Mouse (Mus musculus) embryo, embryonic 10.5 days (tissue): ENCODE data around the gene Synpo2l.
"Not testable (repeated sequence)": the region's sequence is repeated elsewhere in the genome, so short reads cannot be mapped to it uniquely, and the experiment has no call there.

Experiments
- DNase-seq: peaks from one replicate; pipeline ENCODE4 v3.0.0-alpha.2; 2015; ENCODE audit warnings: low spot score

Synpo2l gene

DNA sequence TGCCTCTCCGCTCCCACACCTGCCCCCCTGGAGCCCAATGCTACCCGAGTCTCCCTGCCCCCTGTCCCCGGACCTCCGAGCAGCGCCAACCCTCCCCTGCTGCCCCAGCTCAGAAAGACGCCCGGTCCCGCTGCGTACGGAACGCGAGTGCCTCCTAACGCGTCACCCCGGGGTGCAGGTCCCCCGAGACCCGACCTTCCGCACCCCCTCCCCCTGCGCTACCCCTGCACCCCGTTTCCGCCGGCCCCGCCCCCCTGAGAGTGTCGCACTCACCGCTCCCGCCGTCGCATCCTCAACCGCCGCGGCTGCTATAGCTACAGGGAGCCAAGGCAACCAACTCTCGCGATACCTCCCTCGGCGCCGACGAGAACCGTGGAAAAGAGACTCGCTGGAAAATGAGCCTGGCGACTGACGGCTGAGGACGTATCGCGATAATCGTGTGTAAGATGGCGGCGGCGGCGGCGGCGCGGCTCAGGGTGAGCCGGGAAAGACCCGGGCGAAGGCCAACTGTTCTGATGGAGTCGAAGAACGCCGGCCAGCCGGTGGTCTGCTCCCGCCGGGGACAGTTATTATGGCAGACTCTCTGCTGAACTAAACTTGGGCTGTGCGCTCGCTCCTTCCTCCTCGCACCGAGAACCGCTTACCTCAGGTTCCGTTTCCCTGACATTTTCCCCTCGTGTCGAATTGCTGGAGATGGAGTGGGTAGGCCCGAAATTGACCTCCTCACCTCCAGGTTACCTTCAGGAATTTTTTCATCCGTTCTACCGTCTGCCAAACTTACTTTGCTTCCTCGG, 27.3 kb downstream of the Synpo2l start, which contains the start of gene Usp54:
Gene Usp54, minus strand, starts transcription at position 420 of the 794 bp plus-strand sequence.
- DNase-seq: peak; percentile 99

DNA sequence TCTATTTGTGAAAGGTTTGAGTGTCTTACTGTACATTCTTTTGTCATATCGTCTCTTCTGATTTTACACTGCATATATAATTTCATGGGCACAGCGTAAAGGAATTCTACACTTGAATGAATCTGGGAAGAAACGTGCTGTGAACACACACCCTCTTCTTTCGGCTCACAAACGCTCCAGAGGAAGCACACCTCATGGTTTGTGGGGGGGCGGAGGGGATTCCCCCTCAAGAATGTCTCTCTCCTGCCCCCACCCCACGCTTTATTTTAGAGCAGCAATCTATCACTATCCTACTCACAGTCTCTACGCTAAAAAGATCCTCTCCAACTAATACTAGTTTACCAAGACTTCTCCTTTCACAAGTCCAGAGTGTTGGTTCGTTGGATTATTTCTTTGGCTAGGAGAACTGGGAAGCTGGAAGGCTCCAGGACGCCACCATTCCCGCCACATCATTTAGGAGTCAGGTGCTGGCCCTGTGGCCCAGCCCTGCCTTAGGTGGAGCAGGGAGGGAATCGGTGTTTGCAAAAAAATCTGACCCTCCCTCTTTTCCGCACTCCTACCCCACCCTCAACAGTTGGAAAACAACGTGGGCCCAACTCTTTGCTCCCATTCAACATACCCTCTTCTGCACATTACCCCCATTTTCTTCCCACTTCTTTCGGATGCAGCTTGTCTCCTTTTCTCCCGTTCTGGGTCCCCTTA, 28.1 kb downstream of the Synpo2l start:
- peak; percentile 57 for DNase-seq

DNA sequence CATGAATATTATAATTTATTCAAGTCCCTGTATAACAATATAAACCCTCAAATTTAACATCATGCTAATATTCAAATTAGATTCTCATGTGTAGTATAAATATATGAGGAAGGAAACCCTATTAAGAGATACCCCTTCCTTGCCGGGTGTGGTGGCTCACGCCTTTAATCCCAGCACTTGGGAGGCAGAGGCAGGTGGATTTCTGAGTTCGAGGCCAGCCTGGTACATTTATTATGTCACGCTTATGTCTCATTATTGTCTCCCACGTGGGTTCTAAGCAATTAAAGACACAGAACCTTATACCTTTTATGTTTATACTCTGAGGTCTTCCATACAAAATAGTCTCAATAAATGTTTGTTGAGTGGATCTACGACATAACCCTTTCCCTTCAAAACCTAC, 29.5 kb downstream of the Synpo2l start:
- DNase-seq: no peak

DNA sequence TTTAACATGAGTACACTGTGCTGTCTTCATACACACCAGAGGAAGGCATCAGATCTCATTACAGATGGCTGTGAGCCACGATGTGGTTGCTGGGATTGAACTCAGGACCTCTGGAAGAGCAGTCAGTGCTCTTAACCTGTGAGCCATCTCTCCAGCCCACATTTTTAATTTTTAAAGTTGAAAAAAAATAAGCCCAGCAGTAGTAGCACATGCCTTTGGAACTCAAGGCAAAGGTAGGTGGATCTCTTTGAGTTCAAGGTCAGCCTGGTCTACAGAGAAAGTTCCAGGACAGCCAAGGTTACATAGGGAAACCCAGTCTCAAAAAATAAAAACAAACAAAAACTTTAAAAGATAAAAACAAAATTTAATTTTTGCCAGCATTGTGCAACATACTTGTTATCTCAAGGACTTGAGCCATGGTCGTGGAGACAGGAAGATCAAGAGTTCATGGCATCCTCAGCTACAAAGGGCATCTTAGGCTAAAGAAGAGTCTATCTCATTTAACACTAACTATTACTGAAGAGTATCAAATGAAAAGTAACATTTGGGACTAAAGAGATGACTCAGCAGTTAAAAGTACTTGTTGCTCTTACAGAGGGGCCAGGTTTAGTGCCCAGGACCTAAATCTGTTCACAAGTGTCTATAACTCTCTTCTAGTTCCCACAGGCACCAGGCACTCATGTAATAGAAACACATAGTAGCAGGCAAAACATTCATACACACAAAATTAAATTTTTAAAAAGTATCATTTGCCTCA, 30.2 kb downstream of the Synpo2l start:
- no peak for DNase-seq

DNA sequence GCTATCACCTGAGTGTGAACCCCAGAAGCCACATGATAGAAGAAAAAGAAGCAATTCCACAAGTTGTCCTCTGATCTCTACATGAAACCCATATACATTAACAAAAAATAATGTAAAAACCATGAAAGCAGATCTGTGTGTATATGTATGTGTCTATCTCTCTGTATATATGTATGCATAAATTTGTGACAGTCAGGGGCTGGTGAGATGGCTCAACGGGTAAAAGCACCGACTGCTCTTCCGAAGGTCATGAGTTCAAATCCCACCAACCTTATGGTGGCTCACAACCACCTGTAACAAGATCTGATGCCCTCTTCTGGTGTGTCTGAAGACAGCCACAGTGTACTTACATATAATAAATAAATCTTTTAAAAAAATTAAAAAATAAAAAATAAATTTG, 31.2 kb downstream of the Synpo2l start:
- not testable (repeated sequence) for DNase-seq

DNA sequence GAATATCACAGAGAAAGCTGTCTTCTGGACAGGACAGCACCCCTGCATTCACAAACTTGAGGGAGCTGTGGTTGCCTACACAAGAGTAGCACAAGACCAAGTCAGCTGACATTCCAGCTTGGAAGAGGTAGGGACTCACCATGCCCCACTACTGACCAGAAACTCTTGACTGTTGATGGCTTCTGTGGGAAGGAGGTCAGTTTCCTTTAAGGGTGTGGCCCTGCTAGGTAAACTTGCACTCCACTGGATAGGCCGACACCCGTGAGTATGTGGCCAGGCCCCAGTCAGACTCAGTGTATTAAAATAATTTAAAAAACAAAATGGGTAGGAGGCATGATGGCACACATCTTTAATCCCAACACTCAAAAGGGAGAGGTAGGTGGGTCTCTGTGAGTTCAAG, 32.6 kb downstream of the Synpo2l start:
- DNase-seq: no peak

DNA sequence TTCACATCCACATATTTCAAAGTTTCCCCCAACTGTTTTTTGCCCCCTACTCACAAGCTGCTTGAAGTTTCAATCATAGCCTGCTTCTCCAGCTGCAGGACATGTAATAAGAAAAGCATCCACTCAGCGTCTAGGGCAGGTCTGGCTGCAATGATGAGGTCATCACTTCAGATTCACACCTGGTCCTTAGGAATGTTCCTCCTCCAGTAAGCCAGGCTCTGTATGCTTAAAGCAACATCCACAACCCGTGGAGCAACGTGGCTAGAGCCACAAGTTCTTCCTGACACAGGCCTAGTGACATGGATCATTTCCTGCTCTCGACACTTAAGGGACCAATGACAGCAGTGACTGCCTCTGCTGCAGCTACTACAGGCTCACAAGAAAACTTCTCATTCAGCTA, 36.9 kb downstream of the Synpo2l start:
- DNase-seq: no peak

DNA sequence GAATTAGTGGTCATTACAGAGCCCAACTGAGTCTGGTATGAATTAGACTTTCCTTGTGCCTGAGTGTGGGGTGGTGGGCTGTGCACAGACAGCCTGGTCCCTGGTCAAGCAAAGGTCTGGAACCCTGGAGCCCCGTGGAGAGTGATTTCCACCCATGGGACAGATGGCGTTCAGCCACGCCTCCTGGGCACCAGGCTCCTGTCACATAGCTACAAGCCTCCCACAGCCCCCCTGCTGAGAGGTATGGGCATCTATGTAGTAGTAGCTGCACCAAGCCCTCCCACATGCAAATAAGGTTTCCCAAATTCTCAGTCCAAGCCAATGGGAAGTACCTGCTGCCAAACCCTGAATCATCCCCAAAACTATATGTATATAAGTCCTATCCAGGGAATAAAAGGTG, 41.2 kb downstream of the Synpo2l start:
- no peak for DNase-seq

DNA sequence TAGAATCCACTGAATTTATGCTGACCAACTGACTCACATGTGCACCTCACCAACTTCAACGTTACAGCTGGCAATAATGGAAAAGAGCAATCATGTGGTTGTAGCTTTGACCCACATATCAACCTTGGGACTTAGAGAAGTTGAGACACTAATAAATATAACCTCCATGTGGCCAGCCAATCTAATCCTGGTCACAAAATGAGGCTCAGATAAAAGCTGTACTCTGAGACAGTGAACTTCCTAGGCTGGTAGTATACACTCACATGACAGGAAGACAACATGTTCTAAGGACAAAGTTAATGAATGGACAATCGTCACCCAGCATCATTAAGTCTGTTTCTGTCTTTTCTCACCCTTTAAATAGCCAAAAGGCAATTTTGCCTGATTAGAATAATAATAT, 41.7 kb downstream of the Synpo2l start:
- DNase-seq: no peak

DNA sequence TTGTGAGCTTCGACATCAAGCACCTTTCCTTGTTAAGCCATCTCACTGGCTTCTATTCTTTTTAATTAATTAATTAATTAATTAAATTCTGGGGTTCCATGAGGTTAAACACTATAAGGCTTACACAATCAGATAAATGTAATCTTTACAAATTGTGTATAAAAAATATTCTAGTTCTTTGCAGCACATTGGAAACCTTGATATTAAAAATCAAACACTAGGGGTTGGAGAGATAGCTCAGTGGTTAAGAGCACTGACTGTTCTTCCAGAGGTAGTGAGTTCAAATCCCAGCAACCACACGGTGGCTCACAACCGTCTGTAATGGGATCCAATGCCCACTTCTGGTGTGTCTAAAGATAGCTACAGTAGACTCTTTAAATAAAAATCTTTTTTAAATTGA, 45.2 kb downstream of the Synpo2l start:
- DNase-seq: no peak

DNA sequence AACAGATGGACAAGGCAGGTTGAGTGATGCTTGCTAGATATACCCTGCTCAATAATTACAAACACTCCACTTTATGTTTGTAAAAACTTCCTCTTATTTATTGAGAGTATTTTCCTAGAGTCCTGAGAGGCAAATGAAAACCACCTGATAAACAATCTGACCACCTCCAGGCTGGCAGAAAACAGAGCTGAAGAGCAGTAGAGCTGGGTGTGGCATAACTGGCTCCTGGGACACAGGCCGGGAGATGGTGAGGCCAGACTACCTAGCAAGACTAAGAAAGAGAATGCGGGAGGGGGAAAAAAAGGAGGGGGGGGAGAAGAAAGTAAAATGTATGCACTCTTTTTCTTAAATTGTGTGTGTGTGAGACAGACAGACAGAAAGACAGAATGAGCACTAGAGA, 45.7 kb downstream of the Synpo2l start:
- no peak for DNase-seq

DNA sequence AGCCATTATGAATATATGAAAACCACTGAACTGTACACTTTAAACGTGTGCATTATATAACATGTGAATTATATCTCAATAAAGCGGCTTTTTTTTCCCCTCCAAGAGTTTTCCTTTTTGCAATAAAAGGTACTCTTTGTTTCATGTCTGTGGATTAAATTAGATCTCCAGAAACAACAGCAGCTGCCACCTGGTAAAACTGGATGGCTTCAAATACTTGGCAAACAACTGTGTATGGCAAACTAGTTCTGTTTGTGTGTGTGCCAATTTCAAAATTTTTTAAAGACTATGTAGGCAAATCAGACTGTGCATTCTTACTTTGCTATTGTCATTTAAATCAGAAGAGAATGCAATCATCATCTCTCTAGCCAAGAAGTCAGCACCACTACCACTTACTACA, 46.3 kb downstream of the Synpo2l start:
- DNase-seq: no peak

DNA sequence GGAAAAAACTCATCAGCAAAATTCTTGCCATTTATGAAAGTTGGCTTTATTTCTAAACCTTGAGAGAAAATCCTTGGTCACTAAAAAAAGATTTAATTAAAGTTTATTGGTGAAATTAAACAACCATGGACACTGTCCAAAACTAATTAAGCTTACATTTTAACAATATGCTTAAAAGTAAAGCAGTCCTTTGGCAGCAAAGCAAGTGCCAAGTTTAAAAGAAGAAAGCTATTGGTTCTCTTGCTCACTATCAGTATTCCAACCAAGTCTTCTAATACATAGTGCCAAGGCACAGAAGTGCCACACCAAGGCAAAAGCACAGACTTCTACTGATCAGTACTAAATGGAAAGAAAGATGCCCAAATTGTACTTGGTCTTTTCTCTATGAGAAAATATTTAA, 49.0 kb downstream of the Synpo2l start:
- no peak for DNase-seq

DNA sequence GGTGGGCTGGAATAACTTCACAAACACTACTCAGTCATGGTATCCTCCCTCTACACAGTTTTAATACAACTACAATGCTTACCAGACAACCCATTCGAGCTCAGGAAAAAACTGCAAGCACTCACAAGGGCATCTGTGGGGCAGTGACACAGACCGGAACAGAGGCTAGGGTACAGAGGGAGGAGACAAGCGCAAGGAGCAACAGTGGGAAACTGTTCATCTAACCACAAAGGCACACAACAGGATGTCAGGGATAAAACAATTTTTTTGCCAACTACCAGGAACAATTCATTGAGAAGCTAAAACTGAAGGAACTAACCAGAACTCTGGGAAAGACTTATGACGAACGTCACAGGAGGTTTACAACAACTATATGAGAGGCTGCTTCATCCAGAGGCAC, 49.9 kb downstream of the Synpo2l start:
- DNase-seq: no peak

DNA sequence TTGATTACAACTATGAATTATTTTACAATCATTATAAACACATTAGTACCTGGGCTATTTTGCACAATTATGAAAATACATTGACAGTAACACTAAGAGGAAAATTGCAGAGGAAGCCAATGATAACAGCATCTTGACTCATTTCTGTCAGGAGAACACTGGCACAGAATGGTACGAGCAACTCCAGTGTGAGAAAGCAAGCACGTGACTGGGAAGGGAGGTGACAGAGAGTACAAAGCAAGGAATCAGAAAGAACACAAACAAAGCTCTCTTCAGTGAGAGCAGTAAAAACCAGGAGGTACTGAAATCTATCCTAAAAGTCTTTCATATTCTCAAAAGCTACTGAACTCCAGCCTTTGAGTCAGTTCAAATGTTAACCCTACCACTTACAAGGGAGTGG, 51.7 kb downstream of the Synpo2l start:
- DNase-seq: peak; percentile 35

DNA sequence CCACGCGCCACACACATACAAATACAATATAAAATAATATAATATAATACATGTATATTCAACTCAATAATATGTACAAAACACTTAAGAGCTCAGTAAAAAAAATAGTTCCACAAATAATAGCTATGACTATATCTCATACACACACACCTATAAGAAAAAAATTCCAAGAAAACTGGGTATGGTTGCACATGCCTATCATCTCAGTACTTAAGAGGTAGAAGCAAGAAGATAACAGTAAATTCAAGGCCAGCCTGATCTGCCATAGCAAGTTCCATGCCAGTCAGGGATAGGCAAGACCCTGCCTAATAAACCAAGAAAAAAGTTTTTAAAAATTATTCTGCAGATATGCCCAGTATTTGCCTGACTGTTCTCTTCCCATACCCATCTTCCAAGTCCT, 53.1 kb downstream of the Synpo2l start:
- no peak for DNase-seq

DNA sequence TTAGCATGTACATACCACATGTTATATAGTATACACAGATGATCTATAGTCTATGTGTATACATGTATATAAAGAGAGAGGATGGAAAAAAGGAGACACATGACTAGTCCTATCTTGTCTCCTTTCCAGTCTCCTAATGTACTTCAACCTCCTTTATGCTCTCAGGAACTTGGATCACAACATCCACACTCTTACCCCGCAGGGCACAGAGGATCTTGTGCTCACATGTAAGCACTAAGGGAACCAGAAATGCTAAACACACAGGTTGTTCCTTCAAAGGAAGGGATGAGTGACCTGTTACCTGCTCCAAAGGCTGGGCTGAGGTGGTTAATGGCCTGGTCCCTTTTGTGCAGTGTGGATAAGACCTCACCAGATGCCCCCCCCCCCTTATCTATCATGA, 55.3 kb downstream of the Synpo2l start:
- no peak for DNase-seq

DNA sequence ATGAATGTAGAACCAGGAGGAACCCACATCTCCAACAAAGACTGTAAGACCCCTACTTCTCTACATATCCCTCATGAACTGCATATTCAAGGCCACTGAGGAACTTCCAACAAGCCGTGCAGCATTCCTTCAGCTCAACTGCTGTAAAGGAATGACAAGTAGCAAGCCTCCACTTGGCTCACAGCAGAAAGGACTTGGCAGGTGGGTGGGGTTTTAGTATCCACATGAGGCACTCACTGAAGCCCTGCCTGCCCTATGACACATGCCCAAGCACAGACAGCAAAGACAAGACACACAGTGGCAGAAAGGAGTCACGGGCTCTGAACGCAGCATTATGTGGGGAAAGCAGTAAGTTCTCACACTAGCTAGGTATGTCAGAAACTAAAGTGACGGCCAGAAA, 58.0 kb downstream of the Synpo2l start:
- DNase-seq: no peak

DNA sequence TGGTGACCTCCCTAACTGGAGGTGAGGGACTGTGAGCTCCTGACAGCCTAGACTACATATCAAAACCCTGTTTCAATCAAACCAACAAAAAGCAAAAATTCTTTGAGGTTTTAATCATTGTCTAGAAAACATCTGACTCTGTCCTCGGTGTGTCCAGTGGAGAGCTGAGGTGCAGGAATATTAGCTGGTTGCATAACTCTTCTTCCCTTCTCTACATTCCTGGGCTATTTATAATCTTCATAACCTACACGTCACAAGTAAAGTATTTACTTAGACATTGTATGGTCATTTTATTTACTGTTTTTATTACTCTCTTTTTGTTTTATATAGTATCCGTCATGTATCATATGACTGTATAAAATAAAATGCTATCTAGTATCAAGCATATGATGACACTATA, 58.6 kb downstream of the Synpo2l start:
- no peak for DNase-seq
